Mouse (Mus musculus) right cerebral cortex, postnatal 4 days (tissue): ENCODE results near the gene Dpp3.
"Not testable (repeated sequence)": the region's sequence is repeated elsewhere in the genome, so short reads cannot be mapped to it uniquely, and the experiment has no call there.

Source experiments
- DNase-seq: peaks from one replicate; pipeline ENCODE4 v3.0.0-alpha.2; 2022

Gene Dpp3

GRCm38 (mm10) chr19:4891798-4892197 lies 36.3 kb downstream of the Dpp3 start:
- DNase-seq: no peak

DNA sequence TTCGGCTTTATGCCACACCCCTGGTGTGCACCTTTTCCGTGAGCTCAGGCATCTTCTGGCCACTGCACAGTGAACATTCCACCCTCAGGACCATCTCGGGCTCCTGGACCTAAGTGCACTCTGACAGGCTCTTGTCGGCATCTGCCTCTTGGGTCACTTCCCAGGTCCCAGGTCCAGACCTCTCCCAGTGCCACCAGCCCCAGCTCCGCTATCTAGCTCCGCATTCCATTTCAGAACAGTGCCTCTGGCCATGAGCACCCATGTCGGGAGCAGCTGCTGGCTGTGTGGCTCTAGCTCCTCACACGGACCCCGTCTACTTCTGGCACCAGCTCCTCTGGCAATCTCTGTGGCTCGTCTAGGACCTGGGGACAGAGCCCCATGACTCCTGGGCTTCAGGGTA lies 38.3 kb downstream of the Dpp3 start:
- no peak for DNase-seq

- DNase-seq: no peak
These were observed 44.1 kb downstream of the Dpp3 start for GRCm38 (mm10) chr19:4883961-4884360.

- DNase-seq: no peak
These were observed 48.8 kb downstream of the Dpp3 start for GRCm38 (mm10) chr19:4879324-4879703.

GRCm38 (mm10) chr19:4878405-4879323 lies 49.4 kb downstream of the Dpp3 start, which contains the start of gene Zdhhc24:
Gene Zdhhc24, plus strand, starts transcription at chr19:4878668.
- DNase-seq: peak; percentile 96

DNA sequence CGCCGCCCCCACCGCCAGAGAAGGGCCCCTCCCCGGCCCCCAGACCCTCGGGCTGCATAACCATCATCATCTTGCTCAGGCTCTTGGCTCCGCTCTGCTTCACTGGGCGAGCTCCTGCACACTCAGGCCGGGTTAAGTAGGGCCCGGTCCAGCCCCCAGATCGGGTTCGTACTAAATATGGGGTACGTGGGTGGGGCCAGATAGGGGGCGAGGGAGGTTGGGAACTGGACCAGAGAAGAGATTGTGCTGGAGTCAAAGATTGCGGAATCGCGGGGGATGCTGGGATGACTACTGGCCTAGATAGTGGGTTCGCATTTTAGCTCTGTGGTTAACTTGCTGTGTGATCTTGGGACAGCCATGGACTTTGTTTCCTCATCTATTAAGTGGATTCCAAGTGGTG lies 50.3 kb downstream of the Dpp3 start, which contains the start of gene Actn3:
Actn3 (minus strand) TSS at position 125 of the 400 bp plus-strand sequence.
- no peak for DNase-seq

DNA sequence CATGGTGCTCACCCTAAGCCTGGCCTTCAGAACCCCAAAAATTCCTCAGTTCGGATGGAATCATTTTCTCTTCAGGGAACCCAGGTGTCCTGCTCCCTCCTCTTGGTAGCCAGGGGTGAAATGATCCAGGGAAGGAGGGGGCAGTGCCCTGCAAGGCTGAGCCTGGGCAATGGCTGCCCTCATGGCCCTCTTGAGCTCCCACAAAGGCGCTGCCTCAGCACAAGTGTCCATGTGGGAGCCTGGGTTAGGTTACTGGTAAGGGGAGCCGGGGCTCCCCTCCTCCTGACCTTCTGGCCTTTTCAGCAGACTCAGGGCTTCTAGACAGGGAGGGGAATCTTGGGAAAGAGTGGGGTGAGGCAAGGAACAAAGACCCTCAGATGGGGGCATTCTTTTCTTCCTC lies 51.3 kb downstream of the Dpp3 start:
- DNase-seq: no peak

- DNase-seq: no peak
These were observed 51.8 kb downstream of the Dpp3 start for GRCm38 (mm10) chr19:4876241-4876640.

DNA sequence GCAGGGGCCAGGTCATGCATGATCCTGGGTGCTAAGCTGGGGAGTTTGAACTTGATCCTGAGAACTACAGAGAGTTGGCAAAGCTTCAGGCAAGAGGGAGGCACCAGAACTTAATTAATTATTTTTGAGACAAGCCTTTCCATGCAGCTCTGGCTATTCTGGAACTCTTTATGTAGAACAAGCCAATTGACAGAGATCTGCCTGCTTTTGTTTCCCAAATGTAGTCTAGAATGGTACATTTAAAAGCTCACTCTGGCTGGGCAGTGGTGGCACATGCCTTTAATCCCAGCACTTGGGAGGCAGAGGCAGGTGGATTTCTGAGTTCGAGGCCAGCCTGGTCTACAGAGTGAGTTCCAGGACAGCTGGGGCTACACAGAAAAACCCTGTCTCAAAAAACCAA lies 53.5 kb downstream of the Dpp3 start:
- not testable (repeated sequence) for DNase-seq

GRCm38 (mm10) chr19:4865147-4865546 lies 62.9 kb downstream of the Dpp3 start:
- DNase-seq: no peak

DNA sequence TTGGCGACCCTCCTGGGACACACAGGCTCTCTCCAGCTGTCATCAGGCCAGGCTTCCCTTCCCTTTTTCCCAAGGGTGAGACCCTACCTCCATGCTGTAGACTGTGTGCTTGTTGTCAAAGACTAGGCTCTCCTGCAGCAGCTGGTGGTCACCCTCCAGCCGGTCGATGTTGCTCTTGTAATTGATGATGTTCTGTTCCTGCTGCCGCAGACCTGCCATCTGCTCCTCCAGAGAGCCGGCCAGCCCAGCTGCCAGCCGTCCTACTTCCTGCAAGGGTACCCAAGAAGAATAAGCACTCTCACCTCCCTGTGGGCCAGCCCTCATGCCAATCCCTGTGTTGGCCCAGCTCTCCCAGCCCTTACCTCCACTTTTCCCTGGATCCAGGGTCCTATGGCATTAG lies 65.0 kb downstream of the Dpp3 start:
- no peak for DNase-seq

GRCm38 (mm10) chr19:4859081-4859480 lies 69.0 kb downstream of the Dpp3 start:
- no peak for DNase-seq
